Mouse (Mus musculus): ENCODE data around the gene Nfib. TPM values are rescaled to one million over a fixed set of nuclear protein-coding genes. Genes with fewer than 3 reads are reported as not detected.

Gene Nfib
- total and polyA plus RNA-seq, 3 experiments, result 0.04 to 0.11 (median 0.09) TPM

- no peak overlapping the region for H3K4me3 ChIP-seq (replicated peaks in 1 of 3; ENCODE audit: low read depth in 2 of 3, low read length in 2 of 3, poor library complexity in 1 of 3)
- H3K4me2 ChIP-seq (ENCODE audit: insufficient read depth, low read depth, poor library complexity, severe bottlenecking), result no peak overlapping the region
- TF ChIP-seq USF2 (conservative IDR thresholded peaks at IDR 0.05; ENCODE audit: low read depth, low read length) (no peak), USF1 (IDR thresholded peaks at IDR 0.05; ENCODE audit: low read depth, low read length) (no peak), JUND (conservative IDR thresholded peaks at IDR 0.05; ENCODE audit: low read depth, low read length) (no peak), HCFC1 (IDR thresholded peaks at IDR 0.05; ENCODE audit: low read depth, low read length) (no peak), MXI1 (IDR thresholded peaks at IDR 0.05; ENCODE audit: low read depth, low read length) (no peak), IRF4 (IDR thresholded peaks at IDR 0.05; ENCODE audit: low read depth, low read length) (no peak), ZNF384 (IDR thresholded peaks at IDR 0.05; ENCODE audit: low read depth, low read length) (no peak), TBP (conservative IDR thresholded peaks at IDR 0.05; ENCODE audit: low read depth, low read length) (no peak), PAX5 (IDR thresholded peaks at IDR 0.05; ENCODE audit: low read length) (no peak), SMC3 (IDR thresholded peaks at IDR 0.05; ENCODE audit: low read depth, low read length) (no peak), MEF2A (IDR thresholded peaks at IDR 0.05; ENCODE audit: borderline replicate concordance, low read depth, low read length) (no peak), E2F4 (IDR thresholded peaks at IDR 0.05; ENCODE audit: insufficient replicate concordance, low read depth, low read length) (no peak), MAZ (IDR thresholded peaks at IDR 0.05; ENCODE audit: low read depth, low read length) (no peak), RCOR1 (conservative IDR thresholded peaks at IDR 0.05; ENCODE audit: low read depth, low read length) (no peak), ZMIZ1 (IDR thresholded peaks at IDR 0.05; ENCODE audit: low read depth, low read length) (no peak), POLR2A (IDR thresholded peaks at IDR 0.05; ENCODE audit: low read depth, low read length) (no peak)
- dilution Hi-C loops (cut with MboI; ENCODE audit: extremely low pct_ligation_motif_present, extremely low pct_unique_long_range_greater_than_20kb, low sequenced_read_pairs), result no loop called here
- H3K36me3 ChIP-seq (replicated peaks in 1 of 2; ENCODE audit: control insufficient read depth in 1 of 2, insufficient read depth in 1 of 2, low read length in 1 of 2), result no peaks in the 10 kb centered on the region
- H3K4me1 ChIP-seq (ENCODE audit: control insufficient read depth in 1 of 2, insufficient read depth in 2 of 2), result peaks cover 1 to 2% of the 10 kb centered on the region in 2 experiments; a peak in 1 of 4 replicates
- H3K27ac ChIP-seq (ENCODE audit: insufficient read depth, low read depth), result no peak overlapping the region
- in situ Hi-C loops (cut with MboI; ENCODE audit: low pct_ligation_motif_present, low pct_unique_long_range_greater_than_20kb, low sequenced_read_pairs), result no loop called here
- H3K27me3 ChIP-seq (replicated peaks), result no peaks in the 10 kb centered on the region
- H3K79me2 ChIP-seq (replicated peaks; ENCODE audit: control insufficient read depth, extremely low read depth, insufficient read depth, poor library complexity, severe bottlenecking), result no peaks in the 10 kb centered on the region
- no peaks in the 10 kb centered on the region for H3K9me3 ChIP-seq (replicated peaks; ENCODE audit: low read length)
- no peak overlapping the region for H3K9ac ChIP-seq (ENCODE audit: insufficient read depth, low read depth)
- no peak for DNase-seq (ENCODE audit: extremely low read depth)
Measured at GRCm38 (mm10) chr4:82252054-82252453, 453.5 kb downstream of the Nfib start.

GRCm38 (mm10) chr4:82250355-82250659, 455.2 kb downstream of the Nfib start:
- H3K27me3 ChIP-seq (replicated peaks), result no peaks in the 10 kb centered on the region
- no peaks in the 10 kb centered on the region for H3K79me2 ChIP-seq (replicated peaks; ENCODE audit: control insufficient read depth, extremely low read depth, insufficient read depth, poor library complexity, severe bottlenecking)
- no peak overlapping the region for H3K4me2 ChIP-seq (ENCODE audit: insufficient read depth, low read depth, poor library complexity, severe bottlenecking)
- no peaks in the 10 kb centered on the region for H3K9me3 ChIP-seq (replicated peaks; ENCODE audit: low read length)
- no peak overlapping the region for H3K27ac ChIP-seq (ENCODE audit: insufficient read depth, low read depth)
- H3K36me3 ChIP-seq (replicated peaks in 1 of 2; ENCODE audit: control insufficient read depth in 1 of 2, insufficient read depth in 1 of 2, low read length in 1 of 2), result no peaks in the 10 kb centered on the region
- dilution Hi-C loops (cut with MboI; ENCODE audit: extremely low pct_ligation_motif_present, extremely low pct_unique_long_range_greater_than_20kb, low sequenced_read_pairs), result no loop called here
- 0 out of 4 replicates have a peak, but pooled peaks cover 0 to 2% of the 10 kb centered on the region in 2 experiments for H3K4me1 ChIP-seq (ENCODE audit: control insufficient read depth in 1 of 2, insufficient read depth in 2 of 2)
- TF ChIP-seq NELFE (IDR thresholded peaks at IDR 0.05; ENCODE audit: low read depth, low read length) (no peak), RCOR1 (conservative IDR thresholded peaks at IDR 0.05; ENCODE audit: low read depth, low read length) (no peak), SMC3 (IDR thresholded peaks at IDR 0.05; ENCODE audit: low read depth, low read length) (no peak), JUND (conservative IDR thresholded peaks at IDR 0.05; ENCODE audit: low read depth, low read length) (no peak), SIN3A (IDR thresholded peaks at IDR 0.05; ENCODE audit: low read length) (no peak), MAX (IDR thresholded peaks at IDR 0.05; ENCODE audit: low read length) (no peak)
- DNase-seq (ENCODE audit: extremely low read depth), result no peak
- in situ Hi-C loops (cut with MboI; ENCODE audit: low pct_ligation_motif_present, low pct_unique_long_range_greater_than_20kb, low sequenced_read_pairs), result no loop called here
- no peak overlapping the region for H3K4me3 ChIP-seq (replicated peaks in 1 of 3; ENCODE audit: low read depth in 2 of 3, low read length in 2 of 3, poor library complexity in 1 of 3)
- no peak overlapping the region for H3K9ac ChIP-seq (ENCODE audit: insufficient read depth, low read depth)

Data from CH12.LX (cell line).